Mouse (Mus musculus) forebrain, postnatal 0 days (tissue): ENCODE results near the gene Kcnk3. TPM values are rescaled to one million over a fixed set of nuclear protein-coding genes. Genes with fewer than 3 reads are reported as not detected.

ENCODE experiments used
- ATAC-seq: fragments of 200-750 bp; cut with Nextera tagmentation; 2 replicates; pipeline ENCODE4 v1.8.0; 2017; ENCODE audit warnings: mild to moderate bottlenecking, moderate library complexity
- DNase-seq: peaks from one replicate; pipeline ENCODE4 v3.0.0-alpha.2; 2015
- H3K27ac ChIP-seq: fragments of 300-500 bp; sonication (generic); 2 replicates; pipeline ENCODE4 v1.5.1; 2014; ENCODE audit warnings: low read depth, mild to moderate bottlenecking, antibody characterized with exemption, low read length, moderate library complexity, mixed read lengths
- H3K27me3 ChIP-seq: fragments of 300-500 bp; sonication (generic); 2 replicates; pipeline ENCODE4 v1.6.1; 2014; ENCODE audit warnings: mild to moderate bottlenecking, low read length, mixed read lengths; ENCODE audit not compliant: insufficient read depth
- H3K36me3 ChIP-seq: fragments of 300-500 bp; sonication (generic); 2 replicates; pipeline ENCODE4 v1.6.1; 2014; ENCODE audit warnings: mild to moderate bottlenecking, moderate library complexity; ENCODE audit not compliant: insufficient read depth
- H3K4me1 ChIP-seq: fragments of 300-500 bp; sonication (generic); 2 replicates; pipeline ENCODE4 v1.6.1; 2014; ENCODE audit warnings: antibody characterized with exemption; ENCODE audit not compliant: insufficient read depth
- H3K4me2 ChIP-seq: fragments of 300-500 bp; sonication (generic); 2 replicates; pipeline ENCODE4 v1.6.1; 2014; ENCODE audit warnings: low read depth, mild to moderate bottlenecking, moderate library complexity
- H3K4me3 ChIP-seq: fragments of 300-500 bp; sonication (generic); 2 replicates; pipeline ENCODE4 v1.5.1; 2014; ENCODE audit warnings: low read depth, low read length, mixed read lengths
- H3K9ac ChIP-seq: fragments of 300-500 bp; sonication (generic); 2 replicates; pipeline ENCODE4 v1.6.1; 2014; ENCODE audit warnings: mild to moderate bottlenecking
- H3K9me3 ChIP-seq: fragments of 300-500 bp; sonication (generic); 2 replicates; pipeline ENCODE4 v1.6.1; 2016; ENCODE audit warnings: low read length
- CTCF ChIP-seq: sonication (generic); IDR thresholded peaks from 2 replicates; pipeline ENCODE4 v1.5.1; 2016; ENCODE audit warnings: antibody characterized with exemption, control low read depth, low read depth
- WGBS: fragments of 180-500 bp; shearing (Covaris S2); extraction: QIAGEN DNeasy Blood & Tissue Kit; methylation state at CpG from one replicate; pipeline ENCODE4 v1.1.7; 2014; 5-methylcytosine and 5-hydroxymethylcytosine counted together
- microRNA-seq, 2 experiments: library from miRNA; unstranded; fragments of <30 nt; microRNA quantifications; one replicate each; pipeline ENCODE4; 2016
- polyA plus RNA-seq: library from polyadenylated mRNA; unstranded; fragments of >200 nt; fragmentation: Nextera tagmentation; extraction: Ambion mirVana; gene quantifications from 2 replicates; pipeline ENCODE4 v1.2.1, GENCODE M21; 2015
- total RNA-seq: library from RNA; depleted of rRNA; stranded (reverse); fragments of >200 nt; gene quantifications from 2 replicates; pipeline ENCODE4 v1.2.3, GENCODE M21; 2014; rRNA removed

Gene Kcnk3
- total and polyA plus RNA-seq, 2 experiments from 2014 or later, result 7.0 to 13.1 TPM

DNA sequence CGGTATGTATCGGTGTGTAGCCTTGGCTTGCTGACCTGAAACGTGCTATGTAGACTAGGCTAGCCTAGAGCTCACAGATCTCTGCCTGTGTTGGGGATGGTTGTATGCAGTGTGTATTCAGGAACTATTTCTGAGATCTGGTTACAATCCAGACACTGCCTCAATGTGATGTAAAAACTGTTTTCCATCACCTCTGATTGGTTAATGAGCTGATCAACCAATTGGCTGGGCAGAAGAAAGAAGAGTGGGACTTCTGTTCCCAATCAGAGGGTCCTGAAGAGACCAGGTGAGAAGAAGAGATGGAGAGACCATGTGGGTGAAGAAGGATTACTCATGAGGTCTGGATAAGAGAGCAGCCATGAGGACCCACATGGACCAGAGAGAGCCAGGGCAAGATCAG, 79.7 kb downstream of the Kcnk3 start:
- ATAC-seq, result no peak
- H3K9me3 ChIP-seq, result no peaks in the 10 kb centered on the region
- H3K27ac ChIP-seq, result no peak overlapping the region
- H3K4me2 ChIP-seq, result peak overlapping the region; percentile 91
- WGBS, result 6% methylated on average over 3 of the region's 3 CpGs
- H3K9ac ChIP-seq, result 0 out of 2 replicates have a peak overlapping the region, but pooled peaks have one; percentile 54
- H3K4me1 ChIP-seq, result 0 out of 2 replicates have a peak, but pooled peaks cover 5% of the 10 kb centered on the region
- no peak for DNase-seq
- H3K27me3 ChIP-seq, result no peaks in the 10 kb centered on the region
- H3K4me3 ChIP-seq, result peak overlapping the region; percentile 64
- H3K36me3 ChIP-seq, result no peaks in the 10 kb centered on the region
- no peak for TF ChIP-seq CTCF

DNA sequence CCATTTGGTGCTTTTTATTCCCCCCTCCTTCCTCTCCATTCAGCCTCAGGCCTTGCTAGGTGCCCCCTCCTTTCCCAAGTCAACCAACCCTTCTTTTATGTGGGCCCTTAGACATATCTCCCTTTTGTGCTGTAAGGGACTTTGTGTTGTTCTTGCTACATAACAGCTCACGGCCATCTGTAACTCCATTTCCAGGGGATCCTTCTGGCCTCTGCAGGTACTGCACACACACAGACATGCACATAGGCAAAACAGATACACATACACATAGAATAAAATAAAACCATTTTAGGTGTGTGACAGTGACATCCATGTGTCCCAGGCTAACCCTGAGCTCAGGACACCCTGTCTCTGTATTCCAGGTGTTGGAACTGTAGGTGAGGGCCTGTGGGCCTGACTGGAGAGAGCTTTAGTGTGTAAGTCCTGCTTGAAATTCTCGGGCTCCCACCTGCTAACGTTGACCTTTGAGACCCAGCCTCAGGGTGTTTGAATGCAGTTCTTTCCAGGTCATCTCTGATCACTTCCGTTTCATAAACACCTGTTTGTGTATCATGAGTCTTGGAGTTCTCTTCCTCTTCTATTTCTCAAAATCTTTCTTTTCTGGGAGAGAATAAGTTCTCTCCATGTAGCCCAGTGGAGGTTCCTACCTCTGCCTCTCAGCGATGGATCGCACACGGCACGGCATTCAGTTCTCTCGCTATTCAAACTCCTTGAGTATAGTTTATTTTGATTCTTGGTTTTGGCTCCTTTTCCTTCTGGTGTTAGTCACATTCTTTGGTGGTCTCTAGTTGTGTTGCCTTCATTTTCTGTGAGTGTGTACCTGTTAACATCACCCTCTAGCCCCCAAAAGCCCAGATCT, 80.9 kb downstream of the Kcnk3 start:
- H3K27ac ChIP-seq, result no peak overlapping the region
- WGBS, result 89% methylated on average over 9 of the region's 9 CpGs
- DNase-seq, result no peak
- H3K4me3 ChIP-seq, result no peak overlapping the region
- H3K9ac ChIP-seq, result no peak overlapping the region
- no peak for ATAC-seq
- TF ChIP-seq CTCF, result peak; percentile 25; the same call in 1 of the 2 replicates
- no peaks in the 10 kb centered on the region for H3K27me3 ChIP-seq
- 0 out of 2 replicates have a peak, but pooled peaks cover 5% of the 10 kb centered on the region for H3K4me1 ChIP-seq
- no peaks in the 10 kb centered on the region for H3K36me3 ChIP-seq
- H3K9me3 ChIP-seq, result no peaks in the 10 kb centered on the region
- no peak overlapping the region for H3K4me2 ChIP-seq

DNA sequence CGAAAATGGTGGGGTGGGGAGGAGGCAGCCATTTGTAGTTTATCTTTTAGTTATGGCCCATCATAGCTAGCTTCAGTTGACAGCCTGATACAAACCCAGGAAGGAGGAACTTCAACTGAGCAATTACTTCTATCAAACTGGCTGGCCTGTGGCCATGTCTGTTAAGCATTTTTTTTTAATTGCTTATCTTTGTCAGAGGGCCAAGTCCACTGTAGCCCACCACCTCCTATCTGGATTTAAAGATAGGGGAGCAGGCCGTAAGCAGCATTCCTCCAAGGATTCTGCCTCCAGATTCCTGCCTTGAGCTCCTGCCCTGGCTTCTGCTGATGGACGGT, 81.5 kb downstream of the Kcnk3 start:
- Histone ChIP-seq H3K4me2 (no peak overlapping the region), H3K36me3 (no peaks in the 10 kb centered on the region), H3K4me3 (no peak overlapping the region), H3K9ac (no peak overlapping the region), H3K27ac (no peak overlapping the region), H3K27me3 (no peaks in the 10 kb centered on the region), H3K4me1 (0 out of 2 replicates have a peak, but pooled peaks cover 5% of the 10 kb centered on the region), H3K9me3 (no peaks in the 10 kb centered on the region)
- ATAC-seq, result no peak
- WGBS, result 89% methylated on average over 3 of the region's 3 CpGs
- no peak for TF ChIP-seq CTCF
- no peak for DNase-seq

DNA sequence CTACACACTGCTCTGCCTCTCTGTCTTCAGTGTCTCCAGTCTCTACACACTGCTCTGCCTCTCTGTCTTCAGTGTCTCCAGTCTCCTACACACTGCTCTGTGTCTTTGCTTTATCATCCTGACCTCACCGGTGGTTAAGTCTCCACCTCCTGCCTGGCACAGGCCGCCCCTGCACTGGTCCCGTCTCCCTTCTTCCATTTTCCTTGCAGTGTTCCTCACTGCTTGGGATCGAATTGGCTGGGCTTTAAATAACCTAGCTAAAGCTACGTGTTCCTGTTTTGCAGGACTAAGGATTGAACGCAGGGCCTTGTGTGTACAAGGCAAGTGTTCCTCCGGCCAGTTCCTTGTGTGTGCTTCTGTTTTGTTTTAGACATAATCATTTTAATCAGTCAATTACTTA, 82.1 kb downstream of the Kcnk3 start:
- Histone ChIP-seq H3K9ac (no peak overlapping the region), H3K4me2 (no peak overlapping the region), H3K9me3 (no peaks in the 10 kb centered on the region), H3K4me1 (0 out of 2 replicates have a peak, but pooled peaks cover 5% of the 10 kb centered on the region), H3K36me3 (no peaks in the 10 kb centered on the region), H3K27me3 (no peaks in the 10 kb centered on the region), H3K27ac (no peak overlapping the region), H3K4me3 (no peak overlapping the region)
- WGBS, result 91% methylated on average over 7 of the region's 7 CpGs
- no peak for ATAC-seq
- DNase-seq, result no peak
- no peak for TF ChIP-seq CTCF

GRCm38 (mm10) chr5:30674001-30674400, 86.0 kb downstream of the Kcnk3 start:
- H3K4me2 ChIP-seq, result no peak overlapping the region
- no peaks in the 10 kb centered on the region for H3K4me1 ChIP-seq
- no peak overlapping the region for H3K9ac ChIP-seq
- no peak overlapping the region for H3K27ac ChIP-seq
- 87% methylated on average over 7 of the region's 7 CpGs for WGBS
- ATAC-seq (no peak), DNase-seq (no peak)
- H3K4me3 ChIP-seq, result no peak overlapping the region
- H3K9me3 ChIP-seq, result no peaks in the 10 kb centered on the region
- no peaks in the 10 kb centered on the region for H3K27me3 ChIP-seq
- no peak for TF ChIP-seq CTCF
- no peaks in the 10 kb centered on the region for H3K36me3 ChIP-seq

Small RNAs within 50 kb of the gene (microRNA-seq; reads per million reads assigned to microRNA genes)
- gene Mir5625, result 0 reads per million in 2 experiments

Other genes starting within 250 kb of the Kcnk3 start
- 5.9 and 7.6 TPM in 2 replicates for gene Otof, start 126.2 kb upstream of the Kcnk3 start, total RNA-seq
- 1.7 and 3.0 TPM in 2 replicates for gene Otof, start 126.2 kb upstream of the Kcnk3 start, polyA plus RNA-seq
- 0.85 and 1.0 TPM in 2 replicates for gene 1700001C02Rik, start 122.1 kb upstream of the Kcnk3 start, total RNA-seq
- gene 1700001C02Rik, start 122.1 kb upstream of the Kcnk3 start, polyA plus RNA-seq, result 5.2 and 6.8 TPM in 2 replicates
- gene Cib4, start 42.3 kb upstream of the Kcnk3 start, total RNA-seq, result not detected in 2 replicates
- not detected in 2 replicates for gene Cib4, start 42.3 kb upstream of the Kcnk3 start, polyA plus RNA-seq
- gene Slc35f6, start 59.8 kb downstream of the Kcnk3 start, total RNA-seq, result 31.5 and 48.7 TPM in 2 replicates
- 19.2 and 24.3 TPM in 2 replicates for gene Slc35f6, start 59.8 kb downstream of the Kcnk3 start, polyA plus RNA-seq
- 15.1 and 15.5 TPM in 2 replicates for gene Cenpa, start 78.6 kb downstream of the Kcnk3 start, total RNA-seq
- 42.4 and 45.5 TPM in 2 replicates for gene Cenpa, start 78.6 kb downstream of the Kcnk3 start, polyA plus RNA-seq
- 274 and 315 TPM in 2 replicates for gene Dpysl5, start 123.4 kb downstream of the Kcnk3 start, total RNA-seq
- gene Dpysl5, start 123.4 kb downstream of the Kcnk3 start, polyA plus RNA-seq, result 272 and 290 TPM in 2 replicates
- gene Mapre3, start 226.5 kb downstream of the Kcnk3 start, total RNA-seq, result 48.2 and 55.0 TPM in 2 replicates
- 113 and 141 TPM in 2 replicates for gene Mapre3, start 226.5 kb downstream of the Kcnk3 start, polyA plus RNA-seq